Mouse (Mus musculus) liver, postnatal 0 days (tissue): ENCODE results near the gene Tmem19. TPM values are rescaled to one million over a fixed set of nuclear protein-coding genes. Genes with fewer than 3 reads are reported as not detected.
A peak's percentile ranks its signal among the peaks of the same experiment; 100 is the strongest.

ENCODE experiments used
- ATAC-seq: fragments of 200-750 bp; cut with Nextera tagmentation; 2 replicates; pipeline ENCODE4 v1.8.0; 2017; ENCODE audit warnings: mild to moderate bottlenecking, moderate library complexity
- DNase-seq: peaks from one replicate; pipeline ENCODE4 v3.0.0-alpha.2; 2016
- H3K27ac ChIP-seq: fragments of 300-500 bp; sonication (generic); 2 replicates; pipeline ENCODE4 v1.5.1; 2014; ENCODE audit warnings: antibody characterized with exemption, moderate library complexity, mild to moderate bottlenecking, low read depth
- H3K27me3 ChIP-seq: fragments of 300-500 bp; sonication (generic); 2 replicates; pipeline ENCODE4 v1.6.1; 2014; ENCODE audit warnings: low read length, control low read depth, mixed read lengths; ENCODE audit not compliant: insufficient read depth
- H3K36me3 ChIP-seq: fragments of 300-500 bp; sonication (generic); replicated peaks from 2 replicates; pipeline ENCODE4 v1.6.1; 2014; ENCODE audit warnings: mild to moderate bottlenecking, control low read depth, low read length, moderate library complexity, mixed read lengths; ENCODE audit not compliant: insufficient read depth
- H3K4me1 ChIP-seq: fragments of 300-500 bp; sonication (generic); 2 replicates; pipeline ENCODE4 v1.6.1; 2014; ENCODE audit warnings: antibody characterized with exemption, mild to moderate bottlenecking, control low read depth; ENCODE audit not compliant: insufficient read depth
- H3K4me2 ChIP-seq: fragments of 300-500 bp; sonication (generic); 2 replicates; pipeline ENCODE4 v1.6.1; 2014; ENCODE audit warnings: low read depth, mild to moderate bottlenecking, low read length, moderate library complexity, mixed read lengths
- H3K4me3 ChIP-seq: fragments of 300-500 bp; sonication (generic); 2 replicates; pipeline ENCODE4 v1.5.1; 2014; ENCODE audit warnings: low read depth, low read length
- H3K9ac ChIP-seq: fragments of 300-500 bp; sonication (generic); replicated peaks from 2 replicates; pipeline ENCODE4 v1.6.1; 2014; ENCODE audit warnings: mild to moderate bottlenecking, moderate library complexity
- H3K9me3 ChIP-seq: fragments of 300-500 bp; sonication (generic); 2 replicates; pipeline ENCODE4 v1.6.1; 2016; ENCODE audit warnings: mild to moderate bottlenecking, control low read depth, low read length, mixed read lengths
- CTCF ChIP-seq: sonication (generic); IDR thresholded peaks from 2 replicates; pipeline ENCODE4 v1.5.1; 2016; ENCODE audit warnings: antibody characterized with exemption, low read depth
- EP300 ChIP-seq: IDR thresholded peaks from 2 replicates; pipeline ENCODE4 v1.6.1; 2016; ENCODE audit warnings: antibody characterized with exemption, low read depth, mild to moderate bottlenecking
- WGBS: fragments of 180-500 bp; shearing (Covaris S2); extraction: QIAGEN DNeasy Blood & Tissue Kit; methylation state at CpG from one replicate; pipeline ENCODE4 v1.1.7; 2014; ENCODE audit not compliant: insufficient replicate concordance; 5-methylcytosine and 5-hydroxymethylcytosine counted together
- polyA plus RNA-seq: library from polyadenylated mRNA; unstranded; fragments of >200 nt; fragmentation: Nextera tagmentation; extraction: Ambion mirVana; gene quantifications from 2 replicates; pipeline ENCODE4 v1.2.1, GENCODE M21; 2015

Gene Tmem19
- polyA plus RNA-seq, 1 experiment from 2014 or later, result 16.3 TPM

DNA sequence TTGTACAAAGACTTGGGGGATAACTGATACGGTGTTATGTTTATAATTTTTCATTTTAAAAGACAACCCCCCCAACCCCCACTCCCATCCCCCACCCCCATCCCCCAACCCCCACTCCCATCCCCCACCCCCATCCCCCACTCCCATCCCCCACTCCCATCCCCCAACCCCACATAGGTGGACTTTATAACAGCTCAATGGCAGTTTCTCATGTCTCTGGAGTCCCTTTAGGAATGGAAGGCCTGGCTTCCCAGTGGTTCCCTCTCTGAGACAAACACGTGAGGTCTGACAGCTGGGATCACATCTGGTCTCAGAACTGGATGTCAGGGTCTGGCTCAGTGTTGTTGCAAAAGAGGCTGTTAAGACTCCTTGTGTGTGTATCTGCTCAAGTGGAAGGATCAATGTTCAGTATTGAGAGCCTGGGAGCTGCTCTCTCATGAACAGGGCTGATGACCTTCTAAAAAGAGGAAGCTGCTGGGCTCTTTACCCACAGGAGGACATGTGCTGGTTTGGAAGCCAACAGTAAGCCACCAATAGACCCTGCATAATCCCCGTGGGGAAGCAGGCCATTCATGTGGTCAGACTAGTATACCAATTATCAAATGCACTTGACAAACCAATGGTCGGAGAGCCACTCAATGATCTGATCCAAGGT is 19.4 kb downstream of the Tmem19 start:
- peaks cover 15% of the 10 kb centered on the region for H3K36me3 ChIP-seq
- no peak for DNase-seq
- WGBS, result 72% methylated on average over 4 of the region's 4 CpGs
- no peak overlapping the region for H3K9ac ChIP-seq
- H3K27ac ChIP-seq, result no peak overlapping the region
- TF ChIP-seq EP300 (no peak), CTCF (no peak)
- no peak overlapping the region for H3K4me2 ChIP-seq
- H3K27me3 ChIP-seq, result no peaks in the 10 kb centered on the region
- H3K9me3 ChIP-seq, result no peaks in the 10 kb centered on the region
- H3K4me3 ChIP-seq, result no peak overlapping the region
- no peaks in the 10 kb centered on the region for H3K4me1 ChIP-seq
- peak; percentile 15; the same call in 1 of the 2 replicates for ATAC-seq

DNA sequence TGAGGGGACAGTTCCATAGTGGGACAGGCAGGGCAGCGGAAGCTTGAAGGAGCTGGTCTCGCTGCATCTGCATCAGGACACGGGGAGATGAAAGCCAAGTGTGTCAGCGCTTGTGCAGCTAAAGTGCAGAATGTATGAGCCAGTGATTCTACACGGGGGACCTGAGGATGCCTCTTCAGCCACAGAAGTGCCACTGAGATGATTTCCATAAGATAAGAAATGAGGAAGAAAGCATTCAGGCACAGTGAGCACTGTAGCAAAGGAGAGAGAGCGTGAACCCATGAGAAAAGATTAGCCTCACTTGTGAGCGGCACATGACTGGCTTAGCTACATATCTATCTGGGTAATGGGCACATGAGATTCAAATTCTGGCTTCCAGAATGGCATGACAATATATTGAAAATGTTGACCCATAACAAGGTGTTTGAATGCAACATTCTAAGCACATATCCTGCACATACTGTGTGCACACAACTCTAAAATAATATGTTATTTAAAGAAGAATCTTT is 22.4 kb downstream of the Tmem19 start:
- 77% methylated on average over 7 of the region's 7 CpGs for WGBS
- H3K9ac ChIP-seq, result no peak overlapping the region
- no peak overlapping the region for H3K4me2 ChIP-seq
- DNase-seq, result no peak
- ATAC-seq, result no peak
- H3K27ac ChIP-seq, result no peak overlapping the region
- H3K27me3 ChIP-seq, result no peaks in the 10 kb centered on the region
- no peaks in the 10 kb centered on the region for H3K9me3 ChIP-seq
- H3K36me3 ChIP-seq, result peaks cover 12% of the 10 kb centered on the region
- no peaks in the 10 kb centered on the region for H3K4me1 ChIP-seq
- TF ChIP-seq CTCF, result no peak
- H3K4me3 ChIP-seq, result no peak overlapping the region

DNA sequence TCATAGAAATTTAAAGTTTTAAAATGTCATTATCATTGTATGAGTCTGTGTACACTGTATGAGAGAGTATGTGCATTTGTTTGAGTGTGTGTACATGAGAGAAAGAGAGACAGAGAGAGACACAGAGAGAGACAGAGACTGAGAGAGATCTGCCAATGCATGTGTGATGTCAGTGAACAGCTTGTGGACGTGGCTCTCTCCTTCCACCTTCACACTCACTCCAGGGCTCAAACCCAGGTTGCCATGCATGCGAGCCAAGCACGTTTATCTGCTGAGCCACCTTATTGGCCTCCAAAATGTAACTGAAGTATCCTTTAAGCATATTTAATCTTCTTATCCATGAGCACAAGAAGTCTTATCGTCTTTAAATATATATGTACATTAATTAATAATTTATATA is 25.4 kb downstream of the Tmem19 start:
- Histone ChIP-seq H3K4me3 (no peak overlapping the region), H3K4me1 (no peaks in the 10 kb centered on the region), H3K4me2 (no peak overlapping the region), H3K9ac (no peak overlapping the region), H3K27me3 (no peaks in the 10 kb centered on the region), H3K9me3 (no peaks in the 10 kb centered on the region), H3K36me3 (peaks cover 6% of the 10 kb centered on the region; the same call in 1 of the 2 replicates), H3K27ac (no peak overlapping the region)
- DNase-seq, result no peak
- no peak for ATAC-seq
- TF ChIP-seq CTCF (no peak), EP300 (no peak)
- 64% methylated on average over 4 of the region's 4 CpGs for WGBS

DNA sequence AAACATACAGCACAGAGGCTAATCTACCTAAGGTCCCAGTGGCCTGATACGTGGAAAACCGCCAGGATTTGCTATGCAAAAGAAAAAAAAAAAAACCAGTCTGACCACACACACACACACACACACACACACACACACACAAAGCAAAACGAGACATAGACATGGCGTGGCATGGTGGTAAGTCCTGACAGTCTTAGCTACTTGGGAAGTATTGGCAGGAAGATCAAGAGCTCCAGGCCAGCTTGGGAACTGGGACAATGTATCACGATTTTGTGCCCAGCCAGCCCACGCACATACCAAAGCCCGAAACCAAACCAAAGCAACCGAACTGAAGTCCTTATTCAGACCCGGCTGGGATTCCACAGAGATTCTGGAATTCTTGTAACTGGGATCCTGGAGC is 28.8 kb downstream of the Tmem19 start:
- Histone ChIP-seq H3K4me1 (no peaks in the 10 kb centered on the region), H3K4me3 (no peak overlapping the region), H3K36me3 (no peaks in the 10 kb centered on the region), H3K27ac (no peak overlapping the region), H3K9ac (no peak overlapping the region), H3K9me3 (no peaks in the 10 kb centered on the region), H3K4me2 (no peak overlapping the region), H3K27me3 (no peaks in the 10 kb centered on the region)
- DNase-seq (no peak), ATAC-seq (no peak)
- 75% methylated on average over 9 of the region's 9 CpGs for WGBS
- TF ChIP-seq EP300 (no peak), CTCF (no peak)

DNA sequence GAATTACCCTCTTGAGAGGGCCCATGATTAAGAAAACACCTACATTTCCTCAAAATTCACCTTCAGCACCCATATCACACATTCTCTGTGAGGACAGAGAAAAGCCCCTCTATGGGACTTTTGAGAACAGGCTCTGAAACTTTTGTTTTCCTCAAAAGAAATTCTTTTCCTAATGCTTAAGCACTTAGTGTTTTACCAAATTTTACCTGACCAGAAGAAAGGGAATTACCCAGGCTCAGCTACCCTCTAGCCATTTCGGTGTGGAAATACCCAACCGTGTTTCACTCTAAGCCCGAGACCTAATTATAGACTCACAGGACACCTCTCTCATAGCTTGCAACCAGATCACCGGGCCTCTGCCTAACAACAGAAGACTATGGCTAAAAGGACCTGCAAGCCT is 29.3 kb downstream of the Tmem19 start:
- 83% methylated on average over 4 of the region's 4 CpGs for WGBS
- Histone ChIP-seq H3K36me3 (no peaks in the 10 kb centered on the region), H3K4me2 (no peak overlapping the region), H3K4me3 (no peak overlapping the region), H3K9me3 (no peaks in the 10 kb centered on the region), H3K9ac (no peak overlapping the region), H3K27me3 (no peaks in the 10 kb centered on the region), H3K27ac (no peak overlapping the region), H3K4me1 (no peaks in the 10 kb centered on the region)
- ATAC-seq, result no peak
- TF ChIP-seq CTCF (no peak), EP300 (no peak)
- no peak for DNase-seq

DNA sequence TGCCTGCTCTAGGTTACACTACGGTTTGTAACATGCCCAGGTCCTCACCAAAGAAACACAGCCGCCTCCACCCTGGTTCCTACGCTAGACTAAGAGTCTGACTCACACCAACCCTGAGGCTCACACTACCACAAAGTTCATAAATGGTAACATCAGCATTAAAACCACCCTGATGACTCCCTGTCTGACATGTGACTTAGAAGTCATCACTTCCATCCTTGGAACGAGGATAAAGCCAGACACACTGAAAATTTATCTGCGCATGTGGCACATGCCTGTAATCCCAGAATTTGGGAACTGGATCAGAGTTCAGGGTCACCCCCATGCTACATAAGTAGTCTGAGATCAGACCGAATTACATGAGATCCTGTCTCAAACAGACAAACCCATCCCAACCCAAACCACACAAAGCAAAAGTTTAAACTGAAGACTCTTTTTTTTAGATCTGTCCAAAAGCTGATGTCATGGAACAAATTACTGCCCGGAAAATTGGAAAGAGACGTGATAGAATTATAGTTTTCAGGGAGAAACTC is 29.8 kb downstream of the Tmem19 start:
- no peak overlapping the region for H3K4me2 ChIP-seq
- no peaks in the 10 kb centered on the region for H3K27me3 ChIP-seq
- no peak for ATAC-seq
- H3K4me3 ChIP-seq, result no peak overlapping the region
- TF ChIP-seq CTCF, result no peak
- TF ChIP-seq EP300, result no peak
- H3K27ac ChIP-seq, result no peak overlapping the region
- H3K9ac ChIP-seq, result no peak overlapping the region
- no peak for DNase-seq
- H3K36me3 ChIP-seq, result no peaks in the 10 kb centered on the region
- no peaks in the 10 kb centered on the region for H3K4me1 ChIP-seq
- WGBS, result 73% methylated on average over 8 of the region's 8 CpGs
- no peaks in the 10 kb centered on the region for H3K9me3 ChIP-seq
